In genomic region chr19:21052771-21053170, GRCm38 (mm10) we compare ENCODE assay signal across 9 mouse cellular contexts.
"Had no signal": no experiment of that assay in that cellular context is flagged by ENCODE, and none has a peak within 500 bp of the region (broad histone marks: within the 10 kb centered on the region; RNA-seq: fewer than 3 reads in every experiment).

No protein-coding gene starts in this region.

- DNase-seq: layer of hippocampus, adult 9-11 months; layer of hippocampus, postnatal 36 days; lung, adult 18-20 months; lung, postnatal 36 days; retina, postnatal 1 day; right cerebral cortex, postnatal 4 days; spleen, adult 18-20 months; thymus, adult 2 months; thymus, postnatal 25 days had no signal
